Mouse (Mus musculus) forebrain, embryonic 11.5 days (tissue): Measurements from ENCODE around the gene Dnah9. TPM values are rescaled to one million over a fixed set of nuclear protein-coding genes. Genes with fewer than 3 reads are reported as not detected.

Experiments used
- ATAC-seq: fragments of 200-750 bp; cut with Nextera tagmentation; replicated peaks from 2 replicates; pipeline ENCODE4 v1.8.0; 2017; ENCODE audit warnings: moderate TSS enrichment; ENCODE audit not compliant: low FRiP score
- DNase-seq: peaks from one replicate; pipeline ENCODE4 v3.0.0-alpha.2; 2017; ENCODE audit warnings: low spot score
- H3K27ac ChIP-seq: fragments of 300-500 bp; sonication (generic); 2 replicates; pipeline ENCODE4 v1.5.1; 2014; ENCODE audit warnings: low read depth, low read length
- H3K27me3 ChIP-seq: fragments of 300-500 bp; sonication (generic); 2 replicates; pipeline ENCODE4 v1.6.1; 2014; ENCODE audit warnings: mild to moderate bottlenecking, low read length, mixed read lengths; ENCODE audit not compliant: control insufficient read depth, insufficient read depth
- H3K36me3 ChIP-seq: fragments of 300-500 bp; sonication (generic); 2 replicates; pipeline ENCODE4 v1.6.1; 2014; ENCODE audit warnings: mild to moderate bottlenecking, low read length, moderate library complexity, mixed read lengths; ENCODE audit not compliant: control insufficient read depth, insufficient read depth
- H3K4me1 ChIP-seq: fragments of 300-500 bp; sonication (generic); replicated peaks from 2 replicates; pipeline ENCODE4 v1.6.1; 2014; ENCODE audit warnings: low read length, mixed read lengths; ENCODE audit not compliant: control insufficient read depth, insufficient read depth
- H3K4me2 ChIP-seq: fragments of 300-500 bp; sonication (generic); 2 replicates; pipeline ENCODE4 v1.6.1; 2014; ENCODE audit warnings: low read depth, mild to moderate bottlenecking, low read length, moderate library complexity, mixed read lengths; ENCODE audit not compliant: severe bottlenecking
- H3K4me3 ChIP-seq: fragments of 300-500 bp; sonication (generic); 2 replicates; pipeline ENCODE4 v1.5.1; 2014; ENCODE audit warnings: low read depth, low read length
- H3K9ac ChIP-seq: fragments of 300-500 bp; sonication (generic); 2 replicates; pipeline ENCODE4 v1.6.1; 2014; ENCODE audit warnings: low read length
- H3K9me3 ChIP-seq: fragments of 300-500 bp; sonication (generic); 2 replicates; pipeline ENCODE4 v1.6.1; 2016; ENCODE audit warnings: low read length, mixed read lengths; ENCODE audit not compliant: control insufficient read depth
- WGBS: fragments of 180-500 bp; shearing (Covaris S2); extraction: QIAGEN DNeasy Blood & Tissue Kit; methylation state at CpG from one replicate; pipeline ENCODE4 v1.1.7; 2014; 5-methylcytosine and 5-hydroxymethylcytosine counted together
- polyA plus RNA-seq: library from polyadenylated mRNA; unstranded; fragments of >200 nt; fragmentation: Nextera tagmentation; extraction: Ambion mirVana; gene quantifications from 2 replicates; pipeline ENCODE4 v1.2.1, GENCODE M21; 2014

The Dnah9 gene
- polyA plus RNA-seq, 1 experiment from 2014 or later = 0.68 TPM

- no peak overlapping the region for H3K9ac ChIP-seq
- H3K4me3 ChIP-seq = no peak overlapping the region
- no peak overlapping the region for H3K4me2 ChIP-seq
- DNase-seq (no peak), ATAC-seq (0 out of 2 replicates have a peak, but pooled peaks have one; percentile 30)
- 73% methylated on average over 5 of the region's 5 CpGs for WGBS
- H3K4me1 ChIP-seq = no peaks in the 10 kb centered on the region
- H3K27me3 ChIP-seq = no peaks in the 10 kb centered on the region
- H3K36me3 ChIP-seq = no peaks in the 10 kb centered on the region; the same call in 1 of the 2 replicates
- H3K9me3 ChIP-seq = no peaks in the 10 kb centered on the region
- H3K27ac ChIP-seq = no peak overlapping the region
Observed at GRCm38 (mm10) chr11:65820280-65820679, 348.1 kb downstream of the Dnah9 start.

GRCm38 (mm10) chr11:65818193-65818592, 350.2 kb downstream of the Dnah9 start:
- no peak for DNase-seq
- ATAC-seq = no peak
- Histone ChIP-seq H3K4me1 (no peaks in the 10 kb centered on the region), H3K27ac (no peak overlapping the region), H3K9ac (no peak overlapping the region), H3K9me3 (no peaks in the 10 kb centered on the region), H3K27me3 (no peaks in the 10 kb centered on the region), H3K4me3 (no peak overlapping the region), H3K4me2 (no peak overlapping the region), H3K36me3 (no peaks in the 10 kb centered on the region; the same call in 1 of the 2 replicates)
- WGBS = 86% methylated on average over 1 of the region's 1 CpGs

GRCm38 (mm10) chr11:65816237-65816636, 352.1 kb downstream of the Dnah9 start:
- H3K4me1 ChIP-seq = no peaks in the 10 kb centered on the region; the same call in 1 of the 2 replicates
- DNase-seq (no peak), ATAC-seq (no peak)
- H3K27me3 ChIP-seq = no peaks in the 10 kb centered on the region
- H3K27ac ChIP-seq = no peak overlapping the region
- no peak overlapping the region for H3K4me3 ChIP-seq
- H3K36me3 ChIP-seq = no peaks in the 10 kb centered on the region; the same call in 1 of the 2 replicates
- H3K9me3 ChIP-seq = no peaks in the 10 kb centered on the region
- H3K4me2 ChIP-seq = no peak overlapping the region
- 61% methylated on average over 6 of the region's 6 CpGs for WGBS
- no peak overlapping the region for H3K9ac ChIP-seq

- ATAC-seq = no peak
- Histone ChIP-seq H3K9ac (no peak overlapping the region), H3K4me1 (no peaks in the 10 kb centered on the region; the same call in 1 of the 2 replicates), H3K27ac (no peak overlapping the region), H3K4me3 (no peak overlapping the region), H3K4me2 (no peak overlapping the region), H3K27me3 (no peaks in the 10 kb centered on the region), H3K36me3 (no peaks in the 10 kb centered on the region; the same call in 1 of the 2 replicates), H3K9me3 (no peaks in the 10 kb centered on the region)
- DNase-seq = no peak
- WGBS = 93% methylated on average over 9 of the region's 9 CpGs
Observed at GRCm38 (mm10) chr11:65814381-65814780, 354.0 kb downstream of the Dnah9 start.

GRCm38 (mm10) chr11:65812088-65812487, 356.3 kb downstream of the Dnah9 start:
- Histone ChIP-seq H3K9ac (no peak overlapping the region), H3K36me3 (no peaks in the 10 kb centered on the region; the same call in 1 of the 2 replicates), H3K4me3 (no peak overlapping the region), H3K27me3 (no peaks in the 10 kb centered on the region), H3K27ac (no peak overlapping the region), H3K9me3 (no peaks in the 10 kb centered on the region), H3K4me2 (no peak overlapping the region), H3K4me1 (peaks cover 3% of the 10 kb centered on the region; the same call in 1 of the 2 replicates)
- no peak for ATAC-seq
- 17% methylated on average over 5 of the region's 5 CpGs for WGBS
- DNase-seq = no peak

GRCm38 (mm10) chr11:65807601-65808000, 360.8 kb downstream of the Dnah9 start:
- 49% methylated on average over 7 of the region's 7 CpGs for WGBS
- ATAC-seq (no peak), DNase-seq (no peak)
- Histone ChIP-seq H3K9me3 (no peaks in the 10 kb centered on the region), H3K4me3 (peak overlapping the region; percentile 75), H3K27ac (peak overlapping the region; percentile 66; the same call in 1 of the 2 replicates), H3K4me1 (peaks cover 3% of the 10 kb centered on the region; the same call in 1 of the 2 replicates), H3K27me3 (no peaks in the 10 kb centered on the region), H3K4me2 (peak overlapping the region; percentile 59), H3K36me3 (no peaks in the 10 kb centered on the region), H3K9ac (peak overlapping the region; percentile 75)

- DNase-seq = peak; percentile 97
- peak within 1 kb of the TSS; percentile 75 for H3K9ac ChIP-seq
- H3K4me3 ChIP-seq = peak within 1 kb of the TSS; percentile 75
- peak within 1 kb of the TSS; percentile 95 for H3K4me2 ChIP-seq
- ATAC-seq = peak; percentile 98
- no peaks in the 10 kb centered on the region for H3K36me3 ChIP-seq
- H3K4me1 ChIP-seq = peaks cover 3% of the 10 kb centered on the region; the same call in 1 of the 2 replicates
- no peaks in the 10 kb centered on the region for H3K27me3 ChIP-seq
- H3K9me3 ChIP-seq = no peaks in the 10 kb centered on the region
- H3K27ac ChIP-seq = peak within 1 kb of the TSS; percentile 66; the same call in 1 of the 2 replicates
- under 1% methylated on average over 57 of the region's 58 CpGs for WGBS
Observed at GRCm38 (mm10) chr11:65806909-65807504, 361.3 kb downstream of the Dnah9 start, which contains the start of gene Zkscan6. TSS of gene Zkscan6 (plus strand) at chr11:65807175.

- H3K4me3 ChIP-seq = peak overlapping the region; percentile 75
- H3K9ac ChIP-seq = peak overlapping the region; percentile 46
- DNase-seq (no peak), ATAC-seq (no peak)
- H3K27ac ChIP-seq = no peak overlapping the region
- peak overlapping the region; percentile 95 for H3K4me2 ChIP-seq
- H3K27me3 ChIP-seq = no peaks in the 10 kb centered on the region
- 2% methylated on average over 20 of the region's 20 CpGs for WGBS
- no peaks in the 10 kb centered on the region for H3K9me3 ChIP-seq
- H3K4me1 ChIP-seq = peaks cover 3% of the 10 kb centered on the region; the same call in 1 of the 2 replicates
- no peaks in the 10 kb centered on the region for H3K36me3 ChIP-seq
Observed at GRCm38 (mm10) chr11:65806321-65806904, 361.9 kb downstream of the Dnah9 start.
